Mouse (Mus musculus) fat pad, adult 2 months (tissue): Measurements from ENCODE around the gene Slc25a45.
"Not testable (repeated sequence)": the region's sequence is repeated elsewhere in the genome, so short reads cannot be mapped to it uniquely, and the experiment has no call there.

Experiments used
- DNase-seq: peaks from one replicate; pipeline ENCODE4 v3.0.0-alpha.2; 2011; ENCODE audit warnings: low read depth, low spot score; ENCODE audit errors: extremely low read depth

Gene Slc25a45

GRCm38 (mm10) chr19:5851481-5851971 lies 26.1 kb upstream of the Slc25a45 start:
- DNase-seq = no peak

DNA sequence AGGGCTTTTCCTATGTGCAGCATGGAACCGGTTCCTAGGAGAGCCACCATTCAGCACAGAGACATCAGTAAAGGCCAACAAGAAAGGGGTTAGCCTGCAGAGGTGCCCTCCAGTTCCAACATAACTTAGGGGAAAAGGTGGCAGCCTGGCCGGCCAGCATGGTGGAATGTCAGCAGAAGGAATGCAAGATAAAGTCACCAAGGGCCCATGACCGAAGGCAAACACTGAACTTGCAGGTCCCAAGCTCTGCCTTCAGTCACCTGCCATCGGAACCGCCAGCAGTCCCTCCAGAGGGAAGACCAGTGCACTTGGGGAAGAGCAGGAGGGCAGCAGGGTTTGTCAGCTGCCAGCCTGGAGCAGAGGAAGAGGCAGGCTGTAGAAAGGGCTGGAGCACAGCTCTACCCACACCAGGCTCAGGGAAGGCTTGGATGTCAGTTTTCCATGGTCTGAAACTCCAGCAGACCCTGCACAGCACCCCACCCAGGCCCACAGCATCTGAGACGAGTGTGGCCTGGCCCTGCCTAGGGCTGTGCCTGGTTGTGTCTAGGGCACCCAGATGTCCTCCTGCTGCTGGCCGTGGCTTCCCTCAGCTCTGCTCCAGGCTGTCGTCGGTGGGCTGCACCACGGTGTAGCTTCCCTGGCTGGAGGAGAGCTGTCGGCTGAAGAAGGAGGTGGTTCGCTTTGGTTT lies 25.4 kb upstream of the Slc25a45 start:
- DNase-seq = no peak

- DNase-seq = no peak
Observed at GRCm38 (mm10) chr19:5856604-5857003, 21.0 kb upstream of the Slc25a45 start.

DNA sequence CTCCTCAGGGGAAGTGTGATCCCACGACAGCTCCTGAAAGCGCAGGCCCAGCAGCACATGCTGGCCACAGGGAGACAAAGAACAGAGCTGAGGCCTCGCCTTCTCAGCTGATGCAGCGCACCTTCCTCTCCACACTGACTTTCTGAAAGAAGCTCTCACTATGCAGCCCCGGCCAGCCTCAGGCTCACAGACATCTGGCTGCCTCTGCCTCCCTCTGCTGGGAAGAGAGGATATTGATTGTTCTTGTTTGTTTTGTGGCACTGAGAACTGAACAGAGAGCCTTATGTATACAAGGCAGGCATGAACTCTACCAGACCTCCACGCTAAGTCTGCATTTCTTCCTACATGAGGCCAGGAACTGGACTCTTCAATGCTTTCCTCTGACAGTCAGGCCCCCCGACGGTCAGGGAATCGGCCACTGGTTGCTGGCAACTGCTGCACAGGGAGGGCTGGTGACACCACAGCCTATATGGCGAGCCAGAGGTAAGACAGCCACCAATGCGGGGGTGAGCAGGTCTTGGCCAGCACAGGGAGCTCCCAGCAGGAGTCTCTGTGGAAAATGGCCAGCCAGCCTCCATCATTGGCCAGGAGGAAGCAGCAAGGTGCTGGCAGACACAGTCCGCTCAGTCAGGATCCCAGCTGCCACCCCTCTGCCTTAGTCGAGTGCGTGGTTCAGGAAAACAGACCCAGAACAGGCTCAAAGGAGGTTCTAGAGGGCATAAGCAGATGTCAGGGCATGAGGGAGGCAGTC lies 15.1 kb upstream of the Slc25a45 start:
- DNase-seq = no peak

DNA sequence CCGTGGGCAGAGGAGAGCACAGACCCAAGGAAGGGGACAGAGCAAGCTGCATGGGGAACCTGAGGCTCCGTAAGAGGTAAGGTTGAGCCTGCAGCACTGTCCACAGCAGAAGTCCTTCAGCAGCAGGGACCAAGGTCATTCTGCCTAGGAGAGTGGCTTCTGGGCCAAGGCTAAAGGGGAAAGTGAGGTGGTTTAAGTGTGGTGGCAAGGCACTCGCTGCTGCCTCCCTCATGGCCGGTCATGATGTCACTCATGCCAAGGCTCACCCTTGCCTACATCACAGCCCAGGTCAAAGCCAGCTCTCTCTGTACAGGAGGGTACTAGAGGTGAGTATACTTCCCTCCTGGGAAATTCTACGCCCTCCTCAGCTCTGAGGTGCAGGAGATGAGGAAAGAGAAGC lies 13.8 kb upstream of the Slc25a45 start:
- DNase-seq = no peak

- DNase-seq = no peak
Observed at GRCm38 (mm10) chr19:5864710-5865398, 12.8 kb upstream of the Slc25a45 start.

GRCm38 (mm10) chr19:5868096-5868495 lies 9.5 kb upstream of the Slc25a45 start:
- no peak for DNase-seq

DNA sequence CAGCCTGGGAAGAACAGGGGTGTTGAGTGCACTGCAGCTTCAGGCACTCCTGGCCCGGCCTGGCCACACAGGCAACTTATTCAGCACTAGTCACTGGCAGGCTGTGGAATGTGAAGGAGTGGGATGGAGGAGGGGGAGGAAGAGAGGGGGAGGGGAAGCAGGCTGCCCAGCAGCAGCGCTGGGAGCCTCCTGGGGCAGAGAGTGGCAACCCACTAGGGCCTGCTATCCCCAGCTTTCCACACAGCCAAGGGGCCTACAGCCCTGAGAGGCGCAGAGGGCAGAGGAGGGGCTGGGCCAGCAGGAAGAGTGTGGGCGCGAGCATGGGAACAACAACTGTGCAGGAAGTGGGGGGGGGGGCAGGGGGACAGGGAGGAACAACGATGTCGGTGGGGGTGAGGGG lies 6.3 kb upstream of the Slc25a45 start:
- no peak for DNase-seq

DNA sequence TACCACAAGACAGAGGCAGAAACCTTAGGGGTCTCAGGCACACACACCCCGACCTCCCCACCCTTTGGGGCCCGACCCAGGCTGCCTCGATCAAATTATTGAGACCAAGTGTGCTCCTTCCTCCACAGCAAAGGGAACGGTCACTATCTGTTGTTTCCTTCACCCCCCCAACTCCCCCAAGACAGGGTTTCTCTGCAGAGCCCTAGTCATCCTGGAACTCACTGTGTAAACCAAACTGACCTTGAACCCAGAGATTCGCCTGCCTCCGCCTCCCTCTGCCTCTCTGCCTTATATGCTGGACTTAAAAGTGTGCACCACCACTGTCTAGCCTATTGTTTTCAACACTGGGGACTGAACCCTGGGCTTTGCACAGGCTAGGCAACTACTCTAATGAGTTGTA lies 5.9 kb upstream of the Slc25a45 start:
- DNase-seq = no peak

GRCm38 (mm10) chr19:5872528-5872927 lies 5.1 kb upstream of the Slc25a45 start:
- no peak for DNase-seq

- DNase-seq = no peak
Observed at GRCm38 (mm10) chr19:5872931-5873556, 4.6 kb upstream of the Slc25a45 start.

DNA sequence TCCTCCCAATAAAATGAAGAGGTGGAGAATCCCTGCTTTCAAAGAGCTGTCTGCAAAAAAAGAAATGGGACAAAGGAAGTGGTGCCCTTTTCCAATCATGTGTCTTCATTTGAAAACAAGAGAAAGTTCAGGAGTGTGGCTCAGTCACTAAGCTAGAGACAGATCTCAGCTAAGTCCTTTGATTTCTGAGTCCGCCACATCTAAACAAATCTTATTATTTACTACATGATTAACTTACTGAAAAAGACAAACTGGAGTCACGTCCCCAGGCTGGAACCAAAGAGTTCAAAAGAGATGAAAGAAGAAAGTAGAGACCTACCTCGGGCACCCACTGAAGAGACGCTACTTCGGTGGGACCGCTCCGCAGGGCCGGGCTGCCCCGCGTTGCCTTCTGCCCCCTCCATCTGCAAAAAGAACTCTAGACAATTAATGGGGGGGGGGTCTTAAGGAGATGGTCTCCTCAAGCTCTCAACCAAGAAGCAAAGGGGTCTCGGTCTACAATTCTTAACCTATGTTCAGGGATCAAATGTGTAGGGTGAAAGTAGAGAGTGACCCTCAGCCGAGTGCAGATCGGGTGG lies 3.1 kb upstream of the Slc25a45 start:
- DNase-seq = no peak

- DNase-seq = peak; percentile 23
Observed at GRCm38 (mm10) chr19:5874969-5875480, 2.6 kb upstream of the Slc25a45 start, which contains the start of gene Frmd8. Frmd8 (minus strand) TSS chr19:5875274.

- DNase-seq = no peak
Observed at GRCm38 (mm10) chr19:5878362-5878722, 734 bp downstream of the Slc25a45 start.

DNA sequence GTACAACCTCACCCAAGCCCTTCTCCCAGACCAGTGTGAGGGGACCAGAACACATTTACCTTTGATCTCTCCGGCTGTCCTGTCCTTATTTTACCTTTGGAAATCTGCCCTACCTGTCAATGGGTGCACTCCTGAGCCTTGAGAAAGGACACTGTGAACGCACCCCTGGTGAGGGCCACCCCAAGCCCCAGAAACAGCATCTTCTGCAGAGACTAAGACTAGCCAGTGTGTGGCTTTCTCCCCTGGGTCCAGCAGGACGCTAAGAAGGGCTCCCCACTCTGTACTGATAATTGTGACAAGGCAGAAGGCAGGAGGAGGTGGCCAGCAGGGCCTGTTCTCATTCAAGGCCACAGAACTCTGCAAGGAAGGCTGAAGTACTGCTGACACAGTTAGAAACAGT lies 1.3 kb downstream of the Slc25a45 start:
- no peak for DNase-seq

- no peak for DNase-seq
Observed at GRCm38 (mm10) chr19:5879735-5880134, 2.1 kb downstream of the Slc25a45 start.

GRCm38 (mm10) chr19:5881155-5881554 lies 3.5 kb downstream of the Slc25a45 start:
- no peak for DNase-seq

DNA sequence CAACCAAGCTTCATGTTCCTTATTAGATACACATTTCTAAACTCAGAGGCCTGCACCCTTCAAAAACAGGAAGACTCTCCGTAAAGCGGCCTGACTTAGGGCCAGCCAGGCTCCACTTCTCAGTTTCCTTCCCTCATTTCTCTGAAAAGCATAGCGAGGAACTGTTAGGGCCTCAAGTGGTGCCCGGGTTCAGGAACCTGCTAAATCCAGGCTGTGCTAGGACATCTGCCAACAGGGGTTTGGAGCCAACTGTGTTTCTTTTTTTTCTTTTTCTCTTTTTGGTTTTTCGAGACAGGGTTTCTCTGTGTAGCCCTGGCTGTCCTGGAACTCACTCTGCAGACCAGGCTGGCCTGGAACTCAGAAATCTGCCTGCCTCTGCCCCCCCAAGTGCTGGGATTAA lies 4.5 kb downstream of the Slc25a45 start:
- DNase-seq = not testable (repeated sequence)

- no peak for DNase-seq
Observed at GRCm38 (mm10) chr19:5883935-5884334, 6.3 kb downstream of the Slc25a45 start.

DNA sequence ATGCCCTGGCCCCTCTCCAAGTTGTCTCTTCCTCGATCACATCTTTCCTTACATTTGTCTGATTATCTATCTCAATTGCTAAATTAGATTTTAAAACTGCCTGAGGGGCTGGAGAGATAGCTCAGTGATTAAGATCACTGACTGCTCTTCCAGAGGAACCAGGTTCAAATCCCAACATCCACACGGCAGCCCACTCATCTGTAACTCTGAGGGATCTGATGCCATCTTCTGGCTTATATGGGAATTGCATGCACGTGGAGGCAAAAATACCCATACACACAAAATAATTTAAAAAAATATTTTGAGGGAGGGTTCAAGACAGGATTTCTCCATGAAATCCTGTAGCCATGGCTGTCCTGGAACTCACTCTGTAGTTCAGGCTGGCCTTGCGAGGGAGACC lies 8.2 kb downstream of the Slc25a45 start:
- no peak for DNase-seq
